Mouse (Mus musculus) C3H10T1/2 (cell line): ENCODE results near the gene Zscan4f. TPM values are rescaled to one million over a fixed set of nuclear protein-coding genes. Genes with fewer than 3 reads are reported as not detected.

ENCODE experiments used
- polyA plus RNA-seq, 2 experiments: library from polyadenylated mRNA; unstranded; fragments of >200 nt; fragmentation: generic; extraction: Trizol; gene quantifications; one replicate each; pipeline ENCODE4 v1.2.1; 2012; ENCODE audit warnings: missing spikeins in 2 of 2

Gene Zscan4f
- polyA plus RNA-seq, result not detected

GRCm38 (mm10) chr7:11397615-11398014 is at the start of gene Zscan4f:
Gene Zscan4f, plus strand, starts transcription at chr7:11397915.

Other genes starting within 250 kb of the Zscan4f start
- gene Zscan4d, start 231.8 kb upstream of the Zscan4f start, polyA plus RNA-seq, result not detected
- gene Zscan4e, start 87.2 kb upstream of the Zscan4f start, polyA plus RNA-seq, result under 1 TPM in 1 of 2 experiments, not detected in 1; 0.02 TPM
- under 1 TPM in 1 of 2 experiments, not detected in 1; 0.01 TPM for gene Zscan4-ps2, start 116.4 kb downstream of the Zscan4f start, polyA plus RNA-seq
- gene Zscan4-ps3, start 211.4 kb downstream of the Zscan4f start, polyA plus RNA-seq, result not detected